Mouse (Mus musculus): ENCODE data around the gene Tbc1d22a.

DNA sequence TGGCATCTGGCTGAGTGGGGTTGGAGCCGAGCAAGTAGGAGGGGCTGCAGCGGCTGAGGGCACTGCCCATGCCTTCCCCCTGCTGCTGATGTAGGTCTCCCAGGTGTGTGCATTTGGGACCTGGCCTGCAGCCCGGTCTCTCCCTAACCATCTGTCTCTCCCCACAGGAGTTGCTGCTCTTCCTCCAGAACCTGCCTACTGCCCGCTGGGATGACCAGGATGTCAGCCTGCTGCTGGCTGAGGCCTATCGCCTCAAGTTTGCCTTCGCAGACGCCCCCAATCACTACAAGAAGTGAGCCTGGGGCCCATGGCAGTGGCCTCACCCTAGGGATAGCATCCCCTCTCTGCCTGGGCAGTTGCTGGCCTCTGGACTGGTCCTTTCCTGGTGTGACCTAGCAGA is 282.4 kb downstream of the Tbc1d22a start:
- TF ChIP-seq BHLHE40 (IDR thresholded peaks at IDR 0.05; ENCODE audit: borderline replicate concordance, low read depth, low read length), result no peak
- no peak for TF ChIP-seq EP300 (IDR thresholded peaks at IDR 0.05; ENCODE audit: low read depth in 1 of 2, low read length in 2 of 2)
- no peak for TF ChIP-seq SMC3 (IDR thresholded peaks at IDR 0.05; ENCODE audit: low read depth, low read length)
- no peak for TF ChIP-seq POLR2A (IDR thresholded peaks at IDR 0.05; ENCODE audit: control insufficient read depth in 1 of 2, insufficient read depth in 1 of 2, low read depth in 1 of 2, low read length in 2 of 2, poor library complexity in 1 of 2)

All from MEL (cell line).